Mouse (Mus musculus) liver, adult (tissue): Measurements from ENCODE around the gene Npnt.

Source experiments
- GATA4 ChIP-seq: IDR thresholded peaks from 2 replicates; pipeline ENCODE4 v1.6.1; 2014; ENCODE audit warnings: mild to moderate bottlenecking, low read length; ENCODE audit not compliant: insufficient replicate concordance

Gene Npnt

DNA sequence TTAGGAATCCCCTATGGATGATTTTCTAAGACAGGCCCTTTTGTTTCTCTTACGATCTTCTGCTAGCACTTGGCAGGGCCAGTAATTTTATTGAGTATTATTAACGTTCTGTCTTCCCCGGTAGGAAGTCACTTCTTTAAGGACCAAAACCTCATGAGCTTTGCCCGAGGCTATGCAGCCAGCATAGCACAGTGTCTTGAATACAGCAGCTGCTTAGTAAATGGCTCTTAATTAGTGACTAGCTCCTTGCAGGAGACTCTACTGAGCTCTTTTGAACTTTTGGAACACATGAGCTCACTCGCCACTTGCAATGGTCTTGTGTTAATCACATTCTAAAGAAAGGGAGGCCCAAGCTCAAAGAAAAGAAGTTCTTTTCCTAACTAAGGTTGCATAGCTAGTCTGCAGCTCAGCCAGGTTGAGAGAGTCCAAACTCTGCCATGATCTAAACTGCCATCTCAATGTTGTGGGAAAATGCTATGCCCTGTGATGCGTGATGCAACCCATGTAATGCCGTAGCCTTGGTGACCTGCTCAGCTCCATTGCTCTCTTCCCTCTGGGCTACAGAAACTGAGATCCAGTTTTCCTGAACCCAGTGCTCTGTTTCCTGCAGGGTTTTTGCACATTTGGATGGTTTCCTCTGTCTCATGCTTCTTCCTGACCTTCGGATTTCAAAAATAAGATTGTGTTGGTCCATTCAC is 42.4 kb downstream of the Npnt start:
- TF ChIP-seq GATA4, result no peak

- no peak for TF ChIP-seq GATA4
These were observed 44.7 kb downstream of the Npnt start for GRCm38 (mm10) chr3:132905224-132905930.

DNA sequence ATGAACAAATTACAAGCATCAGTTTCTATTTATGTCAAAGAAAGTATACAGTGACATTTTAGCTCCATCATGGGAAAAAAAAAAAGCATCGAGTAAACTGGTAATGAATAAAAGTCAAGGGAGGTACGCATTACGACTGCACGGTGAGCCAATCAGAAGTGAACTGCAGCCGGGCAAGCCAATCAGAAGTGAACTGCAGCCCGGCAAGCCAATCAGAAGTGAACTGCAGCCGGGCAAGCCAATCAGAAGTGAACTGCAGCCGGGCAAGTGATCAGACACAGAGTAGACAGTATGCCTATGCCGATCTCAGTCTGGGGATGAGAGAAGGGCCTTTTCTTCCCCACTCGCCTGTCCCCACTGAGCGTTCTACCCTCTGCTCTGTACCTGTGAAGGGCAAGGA is 46.7 kb downstream of the Npnt start:
- TF ChIP-seq GATA4, result no peak

DNA sequence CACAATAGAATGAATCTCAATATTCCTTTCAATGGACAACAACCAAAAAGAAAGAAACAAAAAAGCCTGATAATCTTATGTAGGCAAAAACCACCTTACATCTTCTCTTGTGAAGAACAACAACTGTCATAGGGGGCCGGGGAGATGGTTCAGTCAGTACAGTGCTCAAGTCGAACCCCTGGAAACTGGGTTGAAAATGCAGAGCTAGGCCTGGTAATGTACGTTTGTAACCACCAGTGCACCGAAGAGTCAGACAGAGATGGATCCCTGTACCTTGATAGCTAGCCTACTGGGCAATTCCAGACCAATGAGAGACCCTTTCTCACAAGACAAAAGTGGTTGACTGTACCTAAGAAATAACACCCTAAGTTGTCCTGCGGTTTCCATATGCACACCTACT is 47.2 kb downstream of the Npnt start:
- no peak for TF ChIP-seq GATA4

DNA sequence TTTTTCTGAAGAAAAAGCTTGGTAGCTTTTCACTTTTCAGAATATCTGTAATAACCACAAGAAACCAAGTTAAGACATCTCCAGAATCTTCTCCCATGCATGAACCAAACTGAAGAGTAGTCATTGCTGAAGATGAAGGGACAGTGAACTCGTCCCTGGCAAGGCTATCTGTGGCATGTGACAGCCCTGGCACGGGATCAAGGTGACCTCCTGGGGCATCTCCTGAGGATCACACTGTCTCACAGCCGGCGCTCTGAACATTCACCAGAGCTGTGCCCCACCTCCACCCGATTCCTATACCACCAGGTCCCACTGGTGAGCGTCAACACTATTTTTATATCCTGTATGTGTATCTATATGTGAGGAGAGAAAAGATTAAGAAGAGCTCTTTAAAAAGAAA is 47.9 kb downstream of the Npnt start:
- no peak for TF ChIP-seq GATA4

DNA sequence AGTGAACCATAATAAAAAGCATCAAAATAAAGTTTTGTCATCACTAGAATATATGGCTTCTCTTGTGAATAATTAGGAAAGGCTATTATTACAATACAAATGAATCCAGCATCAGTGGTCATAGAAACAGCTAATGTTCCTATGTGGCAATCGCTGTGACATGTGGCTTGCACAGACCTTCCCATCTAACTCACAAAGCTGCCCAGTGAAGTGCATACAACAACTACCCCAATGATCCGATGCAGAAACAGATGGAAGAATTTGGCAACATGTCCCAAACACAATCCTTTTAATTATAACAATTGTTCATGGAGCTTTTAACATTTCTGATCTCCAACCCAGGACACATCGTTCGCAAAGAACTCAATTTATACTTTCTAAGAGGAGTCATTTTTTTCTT is 52.2 kb downstream of the Npnt start:
- no peak for TF ChIP-seq GATA4

DNA sequence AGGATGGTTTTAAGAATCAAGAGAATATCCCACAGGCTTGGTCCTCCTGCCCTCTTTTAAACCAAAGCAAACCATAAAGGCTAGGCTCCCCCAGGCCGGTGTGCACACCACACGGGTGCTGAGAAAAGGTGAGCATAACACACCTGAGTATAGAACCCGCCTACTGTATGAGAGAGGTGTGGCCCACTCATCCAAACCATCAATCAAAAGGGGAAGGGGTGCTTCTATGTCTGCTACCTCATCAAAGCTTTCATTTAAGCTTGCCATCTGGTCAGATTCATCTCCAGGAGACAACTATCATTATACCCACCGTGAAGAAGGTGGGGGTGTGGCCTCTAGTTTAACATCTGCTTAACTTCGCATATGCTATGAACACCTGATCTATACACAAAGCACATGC is 52.7 kb downstream of the Npnt start:
- no peak for TF ChIP-seq GATA4

DNA sequence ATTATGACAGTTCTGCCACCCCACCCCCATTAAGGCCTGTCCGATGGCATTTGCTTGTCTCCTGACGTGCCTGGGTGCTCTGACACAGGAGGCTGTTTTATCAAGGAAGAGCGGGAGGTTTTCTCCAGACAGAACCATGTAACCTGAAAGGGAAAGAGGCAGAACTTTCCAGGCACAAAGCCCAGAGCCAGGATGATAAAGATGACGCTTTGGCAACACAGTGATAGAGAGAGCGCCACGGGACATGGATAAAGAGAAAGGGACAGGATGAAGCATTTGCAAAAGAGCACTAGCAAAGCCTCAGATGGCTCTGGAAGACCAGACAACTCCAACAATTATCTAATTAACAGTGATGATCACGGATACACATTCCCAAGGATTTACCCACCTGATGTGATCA is 56.0 kb downstream of the Npnt start:
- no peak for TF ChIP-seq GATA4

GRCm38 (mm10) chr3:132893676-132894075 is 56.4 kb downstream of the Npnt start:
- no peak for TF ChIP-seq GATA4

GRCm38 (mm10) chr3:132893044-132893443 is 57.0 kb downstream of the Npnt start:
- TF ChIP-seq GATA4, result no peak

GRCm38 (mm10) chr3:132892481-132892880 is 57.6 kb downstream of the Npnt start:
- no peak for TF ChIP-seq GATA4

- no peak for TF ChIP-seq GATA4
These were observed 62.8 kb downstream of the Npnt start for GRCm38 (mm10) chr3:132887074-132887848.

GRCm38 (mm10) chr3:132886419-132887050 is 63.6 kb downstream of the Npnt start:
- no peak for TF ChIP-seq GATA4

DNA sequence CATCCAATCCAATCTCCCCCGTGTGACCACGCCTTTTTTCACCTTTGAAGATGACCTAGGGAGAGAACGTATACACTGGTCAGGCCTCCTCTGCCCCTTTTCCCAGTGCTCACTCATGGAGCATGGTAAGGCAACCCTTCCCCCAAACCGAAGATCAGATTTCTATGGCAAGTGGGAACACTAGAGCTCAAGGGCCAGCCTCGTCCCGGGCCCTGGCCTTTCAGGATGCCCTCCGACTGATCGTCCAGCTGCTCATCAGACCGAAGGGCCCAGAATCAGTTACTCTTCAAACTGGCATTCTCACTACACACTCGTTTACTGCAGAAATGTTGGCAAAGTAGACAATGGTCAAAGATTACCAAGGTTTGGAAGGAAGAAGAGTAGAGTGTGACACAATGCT is 65.6 kb downstream of the Npnt start:
- TF ChIP-seq GATA4, result no peak

GRCm38 (mm10) chr3:132883256-132883655 is 66.8 kb downstream of the Npnt start:
- TF ChIP-seq GATA4, result no peak
